Mouse (Mus musculus) forelimb bud, embryonic 11.5 days (tissue): Measurements from ENCODE around the gene Ankfn1.

Experiments
- DNase-seq: peaks from one replicate; pipeline ENCODE4 v3.0.0-alpha.2; 2012; ENCODE audit warnings: low read depth, low spot score

Gene Ankfn1

GRCm38 (mm10) chr11:89777431-89777830, at the start of gene Ankfn1:
Ankfn1 (minus strand) TSS chr11:89777653.
- no peak for DNase-seq

GRCm38 (mm10) chr11:89823661-89824446, 46.4 kb upstream of the Ankfn1 start:
- DNase-seq, result no peak

- peak; percentile 19 for DNase-seq
Measured at GRCm38 (mm10) chr11:89818594-89818993, 41.1 kb upstream of the Ankfn1 start.

GRCm38 (mm10) chr11:89811403-89811802, 34.0 kb upstream of the Ankfn1 start:
- no peak for DNase-seq

GRCm38 (mm10) chr11:89807998-89808397, 30.5 kb upstream of the Ankfn1 start:
- DNase-seq, result no peak

GRCm38 (mm10) chr11:89804822-89805221, 27.4 kb upstream of the Ankfn1 start:
- no peak for DNase-seq

GRCm38 (mm10) chr11:89803974-89804373, 26.5 kb upstream of the Ankfn1 start:
- no peak for DNase-seq

GRCm38 (mm10) chr11:89792709-89793108, 15.3 kb upstream of the Ankfn1 start:
- no peak for DNase-seq

- no peak for DNase-seq
Measured at GRCm38 (mm10) chr11:89776070-89776469, 1.4 kb downstream of the Ankfn1 start.

GRCm38 (mm10) chr11:89774913-89775312, 2.5 kb downstream of the Ankfn1 start:
- no peak for DNase-seq

GRCm38 (mm10) chr11:89772941-89773340, 4.5 kb downstream of the Ankfn1 start:
- DNase-seq, result no peak

- no peak for DNase-seq
Measured at GRCm38 (mm10) chr11:89765770-89766148, 11.7 kb downstream of the Ankfn1 start.

GRCm38 (mm10) chr11:89765014-89765769, 12.3 kb downstream of the Ankfn1 start:
- DNase-seq, result no peak

- no peak for DNase-seq
Measured at GRCm38 (mm10) chr11:89733973-89734693, 43.3 kb downstream of the Ankfn1 start.

GRCm38 (mm10) chr11:89733526-89733925, 43.9 kb downstream of the Ankfn1 start:
- DNase-seq, result no peak

GRCm38 (mm10) chr11:89720847-89721246, 56.6 kb downstream of the Ankfn1 start:
- DNase-seq, result peak; percentile 80

- peak; percentile 43 for DNase-seq
Measured at GRCm38 (mm10) chr11:89718491-89718982, 58.9 kb downstream of the Ankfn1 start.

- no peak for DNase-seq
Measured at GRCm38 (mm10) chr11:89716351-89716750, 61.1 kb downstream of the Ankfn1 start.

- DNase-seq, result no peak
Measured at GRCm38 (mm10) chr11:89708526-89708925, 68.9 kb downstream of the Ankfn1 start.

GRCm38 (mm10) chr11:89696431-89697403, 80.7 kb downstream of the Ankfn1 start:
- no peak for DNase-seq

GRCm38 (mm10) chr11:89693686-89694085, 83.8 kb downstream of the Ankfn1 start:
- no peak for DNase-seq
